Mouse (Mus musculus): ENCODE data around the gene Ripply1. TPM values are rescaled to one million over a fixed set of nuclear protein-coding genes. Genes with fewer than 3 reads are reported as not detected.
"Not testable (repeated sequence)": the region's sequence is repeated elsewhere in the genome, so short reads cannot be mapped to it uniquely, and the experiment has no call there.

Ripply1 gene
- polyA plus RNA-seq, 1 experiment from 2014 or later = not detected

DNA sequence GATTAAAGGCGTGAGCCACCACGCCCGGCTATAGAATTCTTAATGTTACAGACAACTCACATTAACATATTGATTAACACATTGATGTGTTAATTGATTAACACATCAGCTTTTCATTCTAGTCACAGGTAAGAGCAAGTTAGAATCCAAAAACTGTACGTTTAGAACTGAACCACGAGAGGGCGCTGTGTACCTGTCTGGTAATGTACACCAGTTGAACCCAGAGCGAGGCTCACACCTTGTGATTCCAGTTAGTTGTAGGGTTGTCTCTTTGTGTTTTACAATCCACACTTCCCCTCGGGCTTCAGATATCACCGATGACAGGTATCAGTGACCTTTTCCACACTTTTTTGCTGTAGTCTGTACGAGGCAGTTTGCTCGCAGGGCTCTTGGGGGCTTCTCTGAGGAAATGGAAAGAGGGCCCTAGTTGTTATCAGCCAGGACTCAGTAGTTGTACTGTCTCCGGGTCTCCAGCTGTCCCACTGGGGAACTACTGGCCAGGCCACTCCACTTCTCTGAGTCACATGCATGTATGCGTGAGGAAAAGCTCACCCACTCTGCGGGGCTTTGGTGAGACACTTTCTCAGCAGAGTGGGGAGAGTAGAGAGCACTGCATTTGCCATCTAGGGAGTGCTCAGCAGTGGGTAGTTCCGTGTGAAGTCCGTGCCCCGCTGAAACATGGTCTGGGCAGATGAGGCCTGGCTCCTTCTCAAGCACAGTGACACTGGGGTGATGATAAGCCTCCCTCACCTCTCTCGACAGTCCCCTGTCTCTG, 7.7 kb downstream of the Ripply1 start:
- Histone ChIP-seq H3K4me3 (ENCODE audit: low read depth, low read length) (no peak overlapping the region), H3K36me3 (ENCODE audit: control insufficient read depth, insufficient read depth, low read length) (no peaks in the 10 kb centered on the region), H3K4me1 (ENCODE audit: control insufficient read depth, insufficient read depth, low read length) (no peaks in the 10 kb centered on the region), H3K27me3 (replicated peaks; ENCODE audit: control insufficient read depth, insufficient read depth, low read length) (no peaks in the 10 kb centered on the region), H3K9ac (ENCODE audit: low read length) (no peak overlapping the region), H3K9me3 (replicated peaks; ENCODE audit: control insufficient read depth, low read length) (no peaks in the 10 kb centered on the region), H3K4me2 (ENCODE audit: low read length) (no peak overlapping the region), H3K27ac (ENCODE audit: low read depth, low read length) (no peak overlapping the region)
- WGBS = 42% methylated on average over 18 of the region's 18 CpGs
- peak; percentile 50 for DNase-seq (ENCODE audit: low spot score)
- ATAC-seq = no peak

DNA sequence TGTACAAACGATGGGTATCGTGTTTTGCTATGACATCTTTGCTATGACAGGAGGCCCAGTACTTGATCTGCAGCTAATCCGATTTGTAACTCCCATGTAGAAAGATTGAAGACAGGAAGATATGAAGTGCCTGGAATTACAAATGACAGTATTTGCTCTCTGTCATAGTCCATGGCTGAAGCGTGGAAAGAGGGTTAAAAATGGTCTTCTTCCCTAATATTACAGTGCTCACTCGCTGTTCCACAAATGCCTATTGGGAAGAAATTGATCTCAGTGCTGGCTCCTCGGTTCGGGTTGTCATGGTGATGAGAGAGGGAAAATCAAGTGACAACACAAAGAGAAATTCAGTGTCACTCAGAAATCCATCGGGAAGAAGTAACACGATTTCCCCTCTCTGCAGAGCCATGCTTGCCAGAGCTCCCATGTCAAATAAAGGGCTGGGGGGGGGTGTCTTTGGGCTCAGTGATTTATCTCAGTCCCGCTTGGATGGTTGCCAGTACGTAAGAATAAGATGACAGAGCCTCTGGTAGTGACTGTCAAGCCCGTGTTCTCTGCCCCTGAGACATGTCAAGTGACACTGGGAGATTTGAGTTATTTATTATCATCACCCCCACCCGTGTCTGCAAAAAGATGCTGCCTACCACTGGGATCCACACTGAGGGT, 12.0 kb downstream of the Ripply1 start:
- Histone ChIP-seq H3K9me3 (replicated peaks; ENCODE audit: control insufficient read depth, low read length) (no peaks in the 10 kb centered on the region), H3K27ac (ENCODE audit: low read depth, low read length) (no peak overlapping the region), H3K9ac (ENCODE audit: low read length) (no peak overlapping the region), H3K4me1 (ENCODE audit: control insufficient read depth, insufficient read depth, low read length) (no peaks in the 10 kb centered on the region), H3K4me2 (ENCODE audit: low read length) (no peak overlapping the region), H3K4me3 (ENCODE audit: low read depth, low read length) (no peak overlapping the region), H3K27me3 (replicated peaks; ENCODE audit: control insufficient read depth, insufficient read depth, low read length) (no peaks in the 10 kb centered on the region), H3K36me3 (ENCODE audit: control insufficient read depth, insufficient read depth, low read length) (no peaks in the 10 kb centered on the region)
- DNase-seq (ENCODE audit: low spot score) (peak; percentile 28), ATAC-seq (peak; percentile 18; the same call in 1 of the 2 replicates)
- WGBS = 77% methylated on average over 13 of the region's 13 CpGs

GRCm38 (mm10) chrX:139762546-139762945, 19.6 kb downstream of the Ripply1 start:
- Histone ChIP-seq H3K9me3 (replicated peaks; ENCODE audit: control insufficient read depth, low read length) (no peaks in the 10 kb centered on the region), H3K27me3 (replicated peaks; ENCODE audit: control insufficient read depth, insufficient read depth, low read length) (no peaks in the 10 kb centered on the region), H3K4me1 (ENCODE audit: control insufficient read depth, insufficient read depth, low read length) (no peaks in the 10 kb centered on the region), H3K27ac (ENCODE audit: low read depth, low read length) (no peak overlapping the region), H3K4me3 (ENCODE audit: low read depth, low read length) (no peak overlapping the region), H3K4me2 (ENCODE audit: low read length) (no peak overlapping the region), H3K36me3 (ENCODE audit: control insufficient read depth, insufficient read depth, low read length) (no peaks in the 10 kb centered on the region), H3K9ac (ENCODE audit: low read length) (no peak overlapping the region)
- DNase-seq (ENCODE audit: low spot score) (peak; percentile 45), ATAC-seq (no peak)
- WGBS = 89% methylated on average over 2 of the region's 2 CpGs

GRCm38 (mm10) chrX:139758634-139759033, 23.5 kb downstream of the Ripply1 start:
- not testable (repeated sequence) for H3K27me3 ChIP-seq (replicated peaks; ENCODE audit: control insufficient read depth, insufficient read depth, low read length); ATAC-seq; DNase-seq (ENCODE audit: low spot score); H3K4me2 ChIP-seq (ENCODE audit: low read length); H3K9me3 ChIP-seq (replicated peaks; ENCODE audit: control insufficient read depth, low read length); H3K27ac ChIP-seq (ENCODE audit: low read depth, low read length); H3K4me1 ChIP-seq (ENCODE audit: control insufficient read depth, insufficient read depth, low read length); H3K9ac ChIP-seq (ENCODE audit: low read length); H3K4me3 ChIP-seq (ENCODE audit: low read depth, low read length); H3K36me3 ChIP-seq (ENCODE audit: control insufficient read depth, insufficient read depth, low read length)
- WGBS = 85% methylated on average over 3 of the region's 3 CpGs

- H3K36me3 ChIP-seq (ENCODE audit: control insufficient read depth, insufficient read depth, low read length) = no peaks in the 10 kb centered on the region
- H3K4me2 ChIP-seq (ENCODE audit: low read length) = no peak overlapping the region
- H3K27me3 ChIP-seq (replicated peaks; ENCODE audit: control insufficient read depth, insufficient read depth, low read length) = no peaks in the 10 kb centered on the region
- no peak overlapping the region for H3K9ac ChIP-seq (ENCODE audit: low read length)
- no peaks in the 10 kb centered on the region for H3K9me3 ChIP-seq (replicated peaks; ENCODE audit: control insufficient read depth, low read length)
- no peak overlapping the region for H3K27ac ChIP-seq (ENCODE audit: low read depth, low read length)
- WGBS = 0% methylated on average over 1 of the region's 1 CpGs
- no peaks in the 10 kb centered on the region for H3K4me1 ChIP-seq (ENCODE audit: control insufficient read depth, insufficient read depth, low read length)
- DNase-seq (ENCODE audit: low spot score) = peak; percentile 64
- no peak overlapping the region for H3K4me3 ChIP-seq (ENCODE audit: low read depth, low read length)
- ATAC-seq = no peak
Observed at GRCm38 (mm10) chrX:139751855-139752254, 30.3 kb downstream of the Ripply1 start.

DNA sequence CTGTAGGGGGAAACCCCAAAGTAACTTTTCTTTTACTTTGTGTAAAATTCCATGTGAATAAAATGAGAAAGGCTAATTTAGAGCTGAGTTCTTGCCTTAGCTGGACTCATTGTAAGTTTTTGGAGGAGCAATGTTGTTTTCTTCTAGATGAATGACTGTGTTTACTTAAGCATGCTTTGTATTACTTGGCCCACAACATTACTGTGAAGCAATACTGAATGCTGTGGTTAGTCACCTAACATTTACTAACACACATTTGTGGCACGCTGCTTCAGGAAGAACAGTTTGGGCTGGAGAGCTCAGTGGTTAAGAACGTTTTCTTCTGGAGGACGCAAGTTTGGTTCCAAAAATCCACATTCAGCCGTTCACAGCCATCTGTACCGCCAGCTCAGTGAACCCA, 45.1 kb downstream of the Ripply1 start:
- 85% methylated on average over 5 of the region's 5 CpGs for WGBS
- no peak overlapping the region for H3K4me2 ChIP-seq (ENCODE audit: low read length)
- ATAC-seq = no peak

GRCm38 (mm10) chrX:139730541-139730940, 51.6 kb downstream of the Ripply1 start:
- ATAC-seq (no peak), DNase-seq (ENCODE audit: low spot score) (no peak)

More for the DNA sequence above, 45.1 kb downstream of the Ripply1 start:
- H3K36me3 ChIP-seq (ENCODE audit: control insufficient read depth, insufficient read depth, low read length) = no peaks in the 10 kb centered on the region
- no peak for DNase-seq (ENCODE audit: low spot score)
- H3K4me1 ChIP-seq (ENCODE audit: control insufficient read depth, insufficient read depth, low read length) = no peaks in the 10 kb centered on the region
- H3K9ac ChIP-seq (ENCODE audit: low read length) = no peak overlapping the region
- H3K27me3 ChIP-seq (replicated peaks; ENCODE audit: control insufficient read depth, insufficient read depth, low read length) = no peaks in the 10 kb centered on the region
- H3K4me3 ChIP-seq (ENCODE audit: low read depth, low read length) = no peak overlapping the region
- no peak overlapping the region for H3K27ac ChIP-seq (ENCODE audit: low read depth, low read length)
- H3K9me3 ChIP-seq (replicated peaks; ENCODE audit: control insufficient read depth, low read length) = no peaks in the 10 kb centered on the region

More at GRCm38 (mm10) chrX:139730541-139730940, 51.6 kb downstream of the Ripply1 start:
- H3K4me3 ChIP-seq (ENCODE audit: low read depth, low read length) = no peak overlapping the region
- 78% methylated on average over 3 of the region's 3 CpGs for WGBS
- no peaks in the 10 kb centered on the region for H3K9me3 ChIP-seq (replicated peaks; ENCODE audit: control insufficient read depth, low read length)
- no peak overlapping the region for H3K27ac ChIP-seq (ENCODE audit: low read depth, low read length)
- H3K36me3 ChIP-seq (ENCODE audit: control insufficient read depth, insufficient read depth, low read length) = no peaks in the 10 kb centered on the region
- no peak overlapping the region for H3K9ac ChIP-seq (ENCODE audit: low read length)
- no peaks in the 10 kb centered on the region for H3K4me1 ChIP-seq (ENCODE audit: control insufficient read depth, insufficient read depth, low read length)
- H3K4me2 ChIP-seq (ENCODE audit: low read length) = no peak overlapping the region
- H3K27me3 ChIP-seq (replicated peaks; ENCODE audit: control insufficient read depth, insufficient read depth, low read length) = no peaks in the 10 kb centered on the region
